Mouse (Mus musculus): Measurements from ENCODE around the gene Nrxn2. TPM values are rescaled to one million over a fixed set of nuclear protein-coding genes. Genes with fewer than 3 reads are reported as not detected.

Nrxn2 gene
- 9.5 and 17.1 TPM in 2 replicates for total RNA-seq (2012; rRNA removed)

DNA sequence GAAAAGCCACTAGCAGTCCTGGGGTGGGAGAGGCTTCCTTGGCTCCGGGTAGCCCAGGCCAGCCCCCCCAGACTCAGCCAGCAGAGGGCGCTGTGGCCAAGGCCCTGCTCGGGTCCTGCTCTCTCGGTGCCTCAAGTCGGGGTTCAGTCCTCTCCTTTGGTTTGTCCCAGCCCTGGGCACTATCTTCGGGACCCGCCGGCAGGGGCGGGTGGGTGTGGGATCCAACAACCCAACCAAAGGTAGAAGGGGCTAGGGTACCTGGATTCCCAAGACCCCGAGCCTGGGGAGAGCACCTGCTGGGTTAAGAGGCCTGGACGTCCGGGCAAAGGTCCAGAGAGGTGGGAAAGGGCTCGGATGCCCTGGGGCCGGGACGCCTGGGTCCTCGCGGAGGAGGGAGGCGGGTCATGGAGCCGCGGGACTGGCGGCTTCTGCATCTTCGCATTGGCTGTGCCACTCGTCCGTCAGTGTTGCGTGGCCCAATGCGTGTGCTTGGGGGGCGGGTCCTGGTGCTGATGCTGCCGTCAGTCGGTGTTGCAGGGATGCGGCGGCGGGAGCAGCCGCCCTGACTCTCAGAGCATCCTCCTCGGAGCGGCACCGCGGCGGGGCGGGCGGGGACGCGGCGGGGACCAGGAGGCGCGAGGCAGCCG is at the start of gene Nrxn2:
Nrxn2 (plus strand) TSS at position 499 of the 647 bp plus-strand sequence.
- Histone ChIP-seq H3K27ac (ENCODE audit: insufficient read depth, low read depth, low read length, poor library complexity, severe bottlenecking) (peak within 1 kb of the TSS; percentile 80; the same call in 1 of the 2 replicates), H3K4me1 (ENCODE audit: control insufficient read depth in 2 of 2, insufficient read depth in 2 of 2, low read length in 2 of 2, poor library complexity in 1 of 2) (peaks cover 9 to 38% of the 10 kb centered on the region in 2 experiments; a peak in 3 of 4 replicates)
- in situ Hi-C loops (cut with MboI; ENCODE audit: low sequenced_read_pairs in 2 of 2, unreplicated experiment in 2 of 2) = no loop called here

GRCm38 (mm10) chr19:6370175-6370574 is 48.4 kb upstream of the Nrxn2 start:
- no peak for DNase-seq (ENCODE audit: low read depth, low spot score)
- TF ChIP-seq HCFC1 (IDR thresholded peaks at IDR 0.05; ENCODE audit: borderline replicate concordance, insufficient read depth, low read length) = no peak
- TF ChIP-seq ZNF384 (IDR thresholded peaks at IDR 0.05; ENCODE audit: low read depth, low read length) = no peak
- TF ChIP-seq MAFK (IDR thresholded peaks at IDR 0.05; ENCODE audit: insufficient read depth, low read depth, low read length) = no peak
- no peak for TF ChIP-seq ZC3H11A (IDR thresholded peaks at IDR 0.05; ENCODE audit: borderline replicate concordance, low read depth, low read length)

More for the DNA sequence above, at the start of gene Nrxn2:
- peak within 1 kb of the TSS; percentile 62; the same call in 1 of the 2 replicates for H3K9ac ChIP-seq (ENCODE audit: insufficient read depth, low read depth, low read length, poor library complexity, severe bottlenecking)
- DNase-seq (ENCODE audit: low read depth, low spot score) = peak; percentile 85
- H3K36me3 ChIP-seq (ENCODE audit: control insufficient read depth, insufficient read depth, low read length, poor library complexity, severe bottlenecking) = peaks cover 2% of the 10 kb centered on the region; the same call in 1 of the 2 replicates
- peak within 1 kb of the TSS; percentile 63 to 98 for H3K4me3 ChIP-seq (ENCODE audit: insufficient read depth in 1 of 2, low read depth in 1 of 2, low read length in 2 of 2, poor library complexity in 1 of 2, severe bottlenecking in 1 of 2)
- TF ChIP-seq ZC3H11A (IDR thresholded peaks at IDR 0.05; ENCODE audit: borderline replicate concordance, low read depth, low read length) (0 out of 2 replicates have a peak, but pooled peaks have one; percentile 1), MAFK (IDR thresholded peaks at IDR 0.05; ENCODE audit: insufficient read depth, low read depth, low read length) (0 out of 2 replicates have a peak, but pooled peaks have one; percentile 5), CHD2 (IDR thresholded peaks at IDR 0.05; ENCODE audit: low read depth, low read length) (peak; percentile 82), HCFC1 (IDR thresholded peaks at IDR 0.05; ENCODE audit: borderline replicate concordance, insufficient read depth, low read length) (0 out of 2 replicates have a peak, but pooled peaks have one; percentile 58), ZNF384 (IDR thresholded peaks at IDR 0.05; ENCODE audit: low read depth, low read length) (no peak)
- H3K9me3 ChIP-seq (ENCODE audit: control insufficient read depth, insufficient read depth, low read depth, low read length) = no peaks in the 10 kb centered on the region

GRCm38 (mm10) chr19:6372433-6372832 is 46.1 kb upstream of the Nrxn2 start:
- no peak for DNase-seq (ENCODE audit: low read depth, low spot score)
- in situ Hi-C loops (cut with MboI; ENCODE audit: low sequenced_read_pairs in 2 of 2, unreplicated experiment in 2 of 2) = no loop called here
- peaks cover 77% of the 10 kb centered on the region for H3K36me3 ChIP-seq (ENCODE audit: control insufficient read depth, insufficient read depth, low read length, poor library complexity, severe bottlenecking)
- H3K9me3 ChIP-seq (ENCODE audit: control insufficient read depth, insufficient read depth, low read depth, low read length) = no peaks in the 10 kb centered on the region
- no peak overlapping the region for H3K27ac ChIP-seq (ENCODE audit: insufficient read depth, low read depth, low read length, poor library complexity, severe bottlenecking)
- H3K4me1 ChIP-seq (ENCODE audit: control insufficient read depth in 2 of 2, insufficient read depth in 2 of 2, low read length in 2 of 2, poor library complexity in 1 of 2) = peaks cover 0 to 16% of the 10 kb centered on the region in 2 experiments; a peak in 2 of 4 replicates
- no peak overlapping the region for H3K9ac ChIP-seq (ENCODE audit: insufficient read depth, low read depth, low read length, poor library complexity, severe bottlenecking)
- H3K4me3 ChIP-seq (ENCODE audit: insufficient read depth in 1 of 2, low read depth in 1 of 2, low read length in 2 of 2, poor library complexity in 1 of 2, severe bottlenecking in 1 of 2) = no peak overlapping the region
- TF ChIP-seq ZC3H11A (IDR thresholded peaks at IDR 0.05; ENCODE audit: borderline replicate concordance, low read depth, low read length) (no peak), ZNF384 (IDR thresholded peaks at IDR 0.05; ENCODE audit: low read depth, low read length) (no peak), HCFC1 (IDR thresholded peaks at IDR 0.05; ENCODE audit: borderline replicate concordance, insufficient read depth, low read length) (no peak), CHD2 (IDR thresholded peaks at IDR 0.05; ENCODE audit: low read depth, low read length) (no peak), MAFK (IDR thresholded peaks at IDR 0.05; ENCODE audit: insufficient read depth, low read depth, low read length) (no peak)

More at GRCm38 (mm10) chr19:6370175-6370574, 48.4 kb upstream of the Nrxn2 start:
- H3K4me1 ChIP-seq (ENCODE audit: control insufficient read depth in 2 of 2, insufficient read depth in 2 of 2, low read length in 2 of 2, poor library complexity in 1 of 2) = peaks cover 1 to 12% of the 10 kb centered on the region in 2 experiments; a peak in 2 of 4 replicates
- H3K36me3 ChIP-seq (ENCODE audit: control insufficient read depth, insufficient read depth, low read length, poor library complexity, severe bottlenecking) = peaks cover 71% of the 10 kb centered on the region
- no peak overlapping the region for H3K27ac ChIP-seq (ENCODE audit: insufficient read depth, low read depth, low read length, poor library complexity, severe bottlenecking)
- in situ Hi-C loops (cut with MboI; ENCODE audit: low sequenced_read_pairs in 2 of 2, unreplicated experiment in 2 of 2) = no loop called here
- no peaks in the 10 kb centered on the region for H3K9me3 ChIP-seq (ENCODE audit: control insufficient read depth, insufficient read depth, low read depth, low read length)
- no peak overlapping the region for H3K9ac ChIP-seq (ENCODE audit: insufficient read depth, low read depth, low read length, poor library complexity, severe bottlenecking)
- no peak overlapping the region for H3K4me3 ChIP-seq (ENCODE audit: insufficient read depth in 1 of 2, low read depth in 1 of 2, low read length in 2 of 2, poor library complexity in 1 of 2, severe bottlenecking in 1 of 2)

DNA sequence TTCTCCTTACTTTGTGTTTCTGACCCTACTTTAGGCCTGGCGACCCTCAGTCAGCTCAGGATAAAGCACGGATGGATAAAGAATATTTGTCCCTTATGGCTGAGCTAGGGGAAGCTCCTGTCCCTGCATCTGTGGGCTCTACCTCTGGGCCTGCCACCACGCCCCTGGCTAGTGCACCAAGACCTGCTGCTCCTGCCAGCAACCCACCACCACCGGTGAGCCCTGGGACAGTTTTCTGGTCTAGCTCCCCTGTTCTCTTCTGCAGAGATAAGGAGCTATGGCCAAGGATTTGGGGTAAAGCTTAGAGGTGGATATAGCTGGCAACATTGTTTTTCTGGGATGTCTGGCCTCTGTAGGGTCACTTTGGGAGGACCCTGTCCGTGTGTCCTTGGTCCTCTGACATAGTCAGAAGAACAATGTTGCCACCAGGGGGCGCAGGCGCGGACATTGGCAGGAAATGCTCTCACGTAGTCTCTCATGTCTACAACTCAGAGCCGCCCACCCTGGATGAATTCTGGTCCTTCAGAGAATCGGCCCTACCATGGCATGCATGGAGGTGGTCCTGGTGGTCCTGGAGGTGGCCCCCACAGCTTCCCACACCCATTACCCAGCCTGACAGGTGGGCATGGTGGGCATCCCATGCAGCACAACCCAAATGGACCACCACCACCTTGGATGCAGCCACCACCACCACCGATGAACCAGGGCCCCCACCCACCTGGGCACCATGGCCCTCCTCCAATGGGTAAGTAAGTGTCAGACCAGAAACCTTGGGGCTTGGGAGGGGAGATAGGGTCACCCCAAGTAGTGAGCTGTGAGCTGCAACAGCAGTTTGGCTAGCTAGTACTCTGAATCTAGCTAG is 44.8 kb upstream of the Nrxn2 start:
- no peak for TF ChIP-seq HCFC1 (IDR thresholded peaks at IDR 0.05; ENCODE audit: borderline replicate concordance, insufficient read depth, low read length)
- TF ChIP-seq CHD2 (IDR thresholded peaks at IDR 0.05; ENCODE audit: low read depth, low read length) = no peak
- no peak for TF ChIP-seq ZNF384 (IDR thresholded peaks at IDR 0.05; ENCODE audit: low read depth, low read length)
- no peak for TF ChIP-seq MAFK (IDR thresholded peaks at IDR 0.05; ENCODE audit: insufficient read depth, low read depth, low read length)
- no peak for TF ChIP-seq ZC3H11A (IDR thresholded peaks at IDR 0.05; ENCODE audit: borderline replicate concordance, low read depth, low read length)
- no peak overlapping the region for H3K4me3 ChIP-seq (ENCODE audit: insufficient read depth in 1 of 2, low read depth in 1 of 2, low read length in 2 of 2, poor library complexity in 1 of 2, severe bottlenecking in 1 of 2)
- in situ Hi-C loops (cut with MboI; ENCODE audit: low sequenced_read_pairs in 2 of 2, unreplicated experiment in 2 of 2) = no loop called here

More for the DNA sequence above, 44.8 kb upstream of the Nrxn2 start:
- H3K9me3 ChIP-seq (ENCODE audit: control insufficient read depth, insufficient read depth, low read depth, low read length) = no peaks in the 10 kb centered on the region
- peaks cover 75% of the 10 kb centered on the region for H3K36me3 ChIP-seq (ENCODE audit: control insufficient read depth, insufficient read depth, low read length, poor library complexity, severe bottlenecking)
- no peak overlapping the region for H3K27ac ChIP-seq (ENCODE audit: insufficient read depth, low read depth, low read length, poor library complexity, severe bottlenecking)
- peak; percentile 65 for DNase-seq (ENCODE audit: low read depth, low spot score)
- H3K4me1 ChIP-seq (ENCODE audit: control insufficient read depth in 2 of 2, insufficient read depth in 2 of 2, low read length in 2 of 2, poor library complexity in 1 of 2) = peaks cover 0 to 18% of the 10 kb centered on the region in 2 experiments; a peak in 2 of 4 replicates
- no peak overlapping the region for H3K9ac ChIP-seq (ENCODE audit: insufficient read depth, low read depth, low read length, poor library complexity, severe bottlenecking)
